Mouse (Mus musculus) MEL (cell line): ENCODE data around the gene Neu2.

ENCODE experiments used
- CTCF ChIP-seq, 3 experiments: IDR thresholded peaks in 2 of 3; conservative IDR thresholded peaks in 1 of 3; 2 replicates each; pipeline ENCODE4 v1.5.1; 2011 to 2012; ENCODE audit warnings: low read length in 3 of 3, low read depth in 2 of 3, mild to moderate bottlenecking in 2 of 3, improper control_type of control experiment in 1 of 3, inconsistent platforms in 1 of 3, mixed read lengths in 1 of 3, moderate library complexity in 1 of 3; ENCODE audit not compliant: control insufficient read depth in 1 of 3, insufficient read depth in 1 of 3, poor library complexity in 1 of 3, severe bottlenecking in 1 of 3
- E2F4 ChIP-seq: IDR thresholded peaks from 2 replicates; pipeline ENCODE4 v1.6.1; 2011; ENCODE audit warnings: low read depth, low read length, improper control_type of control experiment, borderline replicate concordance
- EP300 ChIP-seq, 2 experiments: IDR thresholded peaks; 2 replicates each; pipeline ENCODE4 v1.6.1; 2011; ENCODE audit warnings: improper control_type of control experiment in 2 of 2, low read length in 2 of 2, low read depth in 1 of 2, mild to moderate bottlenecking in 1 of 2
- HCFC1 ChIP-seq: IDR thresholded peaks from 2 replicates; pipeline ENCODE4 v1.6.1; 2012; ENCODE audit warnings: low read depth, mild to moderate bottlenecking, inconsistent platforms, low read length, improper control_type of control experiment, moderate library complexity
- MAFK ChIP-seq: IDR thresholded peaks from 2 replicates; pipeline ENCODE4 v1.6.1; 2011; ENCODE audit warnings: low read depth, mild to moderate bottlenecking, low read length, improper control_type of control experiment, borderline replicate concordance
- POLR2AphosphoS5 ChIP-seq: IDR thresholded peaks from 2 replicates; pipeline ENCODE4 v1.6.1; 2012; ENCODE audit warnings: low read depth, borderline replicate concordance, mild to moderate bottlenecking, inconsistent platforms, low read length, moderate library complexity, mixed read lengths
- ZKSCAN1 ChIP-seq: IDR thresholded peaks from 2 replicates; pipeline ENCODE4 v1.6.1; 2012; ENCODE audit warnings: low read depth, mild to moderate bottlenecking, inconsistent platforms, low read length, improper control_type of control experiment, moderate library complexity

DNA sequence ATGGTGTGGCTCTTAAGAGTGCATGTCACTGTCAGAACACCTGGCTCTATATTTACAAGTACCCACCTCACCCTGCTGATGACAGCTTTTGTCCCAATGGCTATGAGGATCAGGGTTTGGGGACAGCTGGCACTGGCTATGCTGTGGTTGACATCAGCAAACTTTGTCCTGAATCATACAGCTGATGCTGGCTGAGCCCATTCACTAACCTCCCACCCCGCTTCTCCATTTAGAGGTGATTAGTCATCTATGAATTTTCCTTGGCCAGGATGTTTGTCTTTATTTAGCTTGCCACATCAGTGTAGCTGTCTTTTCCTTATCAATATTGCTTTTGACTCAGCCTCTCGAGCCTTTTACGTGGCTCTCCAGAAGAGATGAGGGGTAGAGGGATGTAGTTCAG is 17.4 kb upstream of the Neu2 start:
- no peak for TF ChIP-seq CTCF (IDR thresholded peaks at IDR 0.05 in 2 of 3, conservative IDR thresholded peaks at IDR 0.05 in 1 of 3; ENCODE audit: control insufficient read depth in 1 of 3, insufficient read depth in 1 of 3, low read depth in 2 of 3, low read length in 3 of 3, poor library complexity in 1 of 3, severe bottlenecking in 1 of 3)
- no peak for TF ChIP-seq HCFC1
- TF ChIP-seq MAFK = no peak
- TF ChIP-seq E2F4 = no peak
- no peak for TF ChIP-seq EP300 (IDR thresholded peaks at IDR 0.05; ENCODE audit: low read depth in 1 of 2, low read length in 2 of 2)
- TF ChIP-seq ZKSCAN1 = no peak
- no peak for TF ChIP-seq POLR2AphosphoS5
